Mouse (Mus musculus) hindbrain, embryonic 11.5 days (tissue): ENCODE data around the gene Myl12a. TPM values are rescaled to one million over a fixed set of nuclear protein-coding genes. Genes with fewer than 3 reads are reported as not detected.

Source experiments
- ATAC-seq: fragments of 200-750 bp; cut with Nextera tagmentation; 2 replicates; pipeline ENCODE4 v1.8.0; 2017; ENCODE audit warnings: mild to moderate bottlenecking, moderate TSS enrichment, moderate library complexity; ENCODE audit not compliant: low FRiP score
- DNase-seq: peaks from one replicate; pipeline ENCODE4 v3.0.0-alpha.2; 2015; ENCODE audit warnings: low spot score
- H3K27ac ChIP-seq: fragments of 300-500 bp; sonication (generic); 2 replicates; pipeline ENCODE4 v1.5.1; 2014; ENCODE audit warnings: mild to moderate bottlenecking, low read depth, low read length
- H3K27me3 ChIP-seq: fragments of 300-500 bp; sonication (generic); 2 replicates; pipeline ENCODE4 v1.6.1; 2014; ENCODE audit warnings: mild to moderate bottlenecking, low read length, moderate library complexity, mixed read lengths; ENCODE audit not compliant: control insufficient read depth, insufficient read depth
- H3K36me3 ChIP-seq: fragments of 300-500 bp; sonication (generic); 2 replicates; pipeline ENCODE4 v1.6.1; 2014; ENCODE audit warnings: mild to moderate bottlenecking, low read length, moderate library complexity, mixed read lengths; ENCODE audit not compliant: control insufficient read depth, insufficient read depth
- H3K4me1 ChIP-seq: fragments of 300-500 bp; sonication (generic); replicated peaks from 2 replicates; pipeline ENCODE4 v1.6.1; 2014; ENCODE audit warnings: low read length, mixed read lengths; ENCODE audit not compliant: control insufficient read depth, insufficient read depth
- H3K4me2 ChIP-seq: fragments of 300-500 bp; sonication (generic); replicated peaks from 2 replicates; pipeline ENCODE4 v1.6.1; 2014; ENCODE audit warnings: mild to moderate bottlenecking, low read depth, low read length
- H3K4me3 ChIP-seq: fragments of 300-500 bp; sonication (generic); 2 replicates; pipeline ENCODE4 v1.5.1; 2014; ENCODE audit warnings: low read depth, low read length
- H3K9ac ChIP-seq: fragments of 300-500 bp; sonication (generic); 2 replicates; pipeline ENCODE4 v1.6.1; 2014; ENCODE audit warnings: low read depth, low read length
- H3K9me3 ChIP-seq: fragments of 300-500 bp; sonication (generic); 2 replicates; pipeline ENCODE4 v1.6.1; 2016; ENCODE audit warnings: low read length; ENCODE audit not compliant: control insufficient read depth
- WGBS: fragments of 180-500 bp; shearing (Covaris S2); extraction: QIAGEN DNeasy Blood & Tissue Kit; methylation state at CpG from one replicate; pipeline ENCODE4 v1.1.7; 2014; 5-methylcytosine and 5-hydroxymethylcytosine counted together
- polyA plus RNA-seq: library from polyadenylated mRNA; unstranded; fragments of >200 nt; fragmentation: Nextera tagmentation; extraction: Ambion mirVana; gene quantifications from 2 replicates; pipeline ENCODE4 v1.2.1, GENCODE M21; 2014

Myl12a gene
- polyA plus RNA-seq, 1 experiment from 2014 or later, result 472 TPM

DNA sequence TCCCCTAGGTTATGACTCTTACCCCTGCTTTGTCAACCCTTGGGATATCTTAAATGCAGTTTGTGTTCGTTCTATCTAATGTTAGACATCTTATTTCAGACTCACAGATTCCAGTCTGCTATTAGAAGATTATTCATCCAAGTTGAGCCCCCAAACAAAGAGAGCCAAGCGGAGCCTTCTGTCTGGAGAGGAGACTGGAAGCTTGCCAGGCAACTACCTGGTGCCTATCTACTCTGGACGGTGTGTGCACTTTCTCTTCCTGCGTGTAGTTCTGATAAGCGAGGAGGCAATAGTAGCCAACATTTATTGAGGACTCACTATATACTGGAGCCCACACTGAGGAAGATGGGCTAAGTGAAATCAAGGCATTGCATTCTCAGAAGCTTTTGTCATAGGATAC, 31.8 kb upstream of the Myl12a start:
- no peak for DNase-seq
- ATAC-seq, result no peak
- WGBS, result 87% methylated on average over 5 of the region's 5 CpGs
- Histone ChIP-seq H3K4me2 (no peak overlapping the region), H3K9ac (no peak overlapping the region), H3K4me3 (no peak overlapping the region), H3K36me3 (no peaks in the 10 kb centered on the region), H3K27me3 (no peaks in the 10 kb centered on the region), H3K4me1 (no peaks in the 10 kb centered on the region), H3K27ac (no peak overlapping the region), H3K9me3 (no peaks in the 10 kb centered on the region)

DNA sequence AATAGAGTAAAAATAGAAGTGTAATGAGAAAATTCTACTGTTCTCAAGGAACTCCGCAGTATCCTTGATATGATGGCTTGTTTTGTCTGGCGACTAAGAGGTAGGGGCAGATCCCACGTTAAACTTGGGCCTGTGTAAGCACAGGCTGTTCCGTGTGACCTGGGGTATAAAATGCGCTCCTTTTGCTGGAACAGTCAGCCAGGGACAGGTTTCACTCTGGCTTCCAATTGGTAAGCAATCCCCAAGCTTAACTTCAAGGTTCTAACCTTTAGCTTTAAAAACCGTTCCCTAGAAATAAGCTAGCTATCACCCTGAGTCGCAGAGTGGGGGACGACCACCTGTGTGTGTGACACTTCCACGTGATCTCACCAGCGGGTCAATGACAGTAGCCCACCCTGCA, 30.0 kb upstream of the Myl12a start:
- WGBS, result 86% methylated on average over 10 of the region's 10 CpGs
- no peak overlapping the region for H3K9ac ChIP-seq
- no peaks in the 10 kb centered on the region for H3K4me1 ChIP-seq
- ATAC-seq (no peak), DNase-seq (no peak)
- no peaks in the 10 kb centered on the region for H3K9me3 ChIP-seq
- no peak overlapping the region for H3K4me2 ChIP-seq
- H3K36me3 ChIP-seq, result no peaks in the 10 kb centered on the region
- H3K27me3 ChIP-seq, result no peaks in the 10 kb centered on the region
- no peak overlapping the region for H3K4me3 ChIP-seq
- no peak overlapping the region for H3K27ac ChIP-seq

DNA sequence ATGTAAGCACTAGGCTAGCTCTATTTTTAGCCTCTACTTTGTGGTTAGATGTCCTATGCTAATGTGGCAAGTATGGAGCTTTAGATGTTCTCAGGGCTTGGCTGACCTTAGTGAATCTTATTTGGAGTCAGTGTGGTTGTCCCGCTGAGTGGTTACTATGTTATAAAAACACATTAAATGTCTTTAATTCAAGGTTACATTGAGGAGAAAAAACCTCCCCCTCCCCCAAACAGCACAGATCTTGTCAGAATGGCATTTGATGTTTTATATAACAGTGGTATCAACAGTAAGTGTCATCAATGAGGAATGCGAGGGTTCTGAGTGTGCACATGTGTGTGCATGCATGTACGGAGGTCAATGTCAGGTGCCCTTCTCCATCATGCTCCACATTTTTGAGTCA, 24.5 kb upstream of the Myl12a start:
- H3K4me3 ChIP-seq, result no peak overlapping the region
- WGBS, result 91% methylated on average over 3 of the region's 3 CpGs

DNA sequence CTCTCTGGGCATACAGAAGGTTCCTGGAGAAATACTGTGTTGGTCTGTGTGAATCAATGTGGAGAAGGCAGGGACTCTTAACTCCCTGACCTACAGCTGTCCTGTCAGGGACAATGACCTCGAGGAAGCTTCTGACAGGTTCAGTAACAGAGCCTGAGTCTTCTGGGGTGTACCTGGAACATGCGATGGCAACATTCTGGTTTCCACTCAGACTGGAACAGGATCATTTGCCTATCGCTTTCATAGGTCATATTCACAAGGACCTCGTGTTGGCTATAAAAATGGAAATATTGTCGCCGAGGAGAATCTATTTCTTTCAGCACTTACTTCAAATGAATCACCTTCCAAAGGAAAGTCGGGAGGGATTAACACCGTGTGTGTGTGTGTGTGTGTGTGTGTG, 23.2 kb upstream of the Myl12a start:
- Histone ChIP-seq H3K4me2 (no peak overlapping the region), H3K27ac (no peak overlapping the region), H3K4me1 (no peaks in the 10 kb centered on the region), H3K27me3 (no peaks in the 10 kb centered on the region), H3K36me3 (no peaks in the 10 kb centered on the region), H3K9ac (no peak overlapping the region), H3K4me3 (no peak overlapping the region), H3K9me3 (no peaks in the 10 kb centered on the region)
- 83% methylated on average over 8 of the region's 8 CpGs for WGBS
- ATAC-seq, result no peak
- no peak for DNase-seq

More for the DNA sequence above, 24.5 kb upstream of the Myl12a start:
- DNase-seq (no peak), ATAC-seq (no peak)
- no peak overlapping the region for H3K4me2 ChIP-seq
- H3K27me3 ChIP-seq, result no peaks in the 10 kb centered on the region
- no peaks in the 10 kb centered on the region for H3K36me3 ChIP-seq
- H3K4me1 ChIP-seq, result no peaks in the 10 kb centered on the region
- no peaks in the 10 kb centered on the region for H3K9me3 ChIP-seq
- H3K27ac ChIP-seq, result no peak overlapping the region
- no peak overlapping the region for H3K9ac ChIP-seq

DNA sequence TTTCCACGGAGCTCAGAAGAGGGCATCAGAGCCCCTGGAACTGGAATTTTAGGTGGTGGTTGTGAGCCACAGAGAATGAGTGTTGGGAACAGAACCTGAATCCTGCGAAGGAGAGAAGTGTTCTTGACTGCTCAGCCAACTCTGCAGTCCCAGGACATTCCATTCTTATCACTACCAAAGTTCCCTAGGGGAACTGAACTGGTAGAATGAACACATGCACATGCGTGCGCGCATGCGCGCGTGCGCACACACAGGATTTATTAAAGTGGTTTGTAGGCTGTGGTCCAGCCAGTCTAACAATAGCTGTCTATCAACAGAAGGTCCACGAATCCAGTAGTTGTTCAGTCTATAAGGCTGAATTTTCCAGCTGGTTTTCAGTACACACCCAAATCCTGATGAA, 21.4 kb upstream of the Myl12a start:
- no peaks in the 10 kb centered on the region for H3K27me3 ChIP-seq
- H3K27ac ChIP-seq, result no peak overlapping the region
- DNase-seq, result no peak
- ATAC-seq, result no peak
- H3K4me2 ChIP-seq, result no peak overlapping the region
- 92% methylated on average over 10 of the region's 10 CpGs for WGBS
- no peaks in the 10 kb centered on the region for H3K9me3 ChIP-seq
- H3K4me3 ChIP-seq, result no peak overlapping the region
- no peaks in the 10 kb centered on the region for H3K36me3 ChIP-seq
- H3K9ac ChIP-seq, result no peak overlapping the region
- no peaks in the 10 kb centered on the region for H3K4me1 ChIP-seq

DNA sequence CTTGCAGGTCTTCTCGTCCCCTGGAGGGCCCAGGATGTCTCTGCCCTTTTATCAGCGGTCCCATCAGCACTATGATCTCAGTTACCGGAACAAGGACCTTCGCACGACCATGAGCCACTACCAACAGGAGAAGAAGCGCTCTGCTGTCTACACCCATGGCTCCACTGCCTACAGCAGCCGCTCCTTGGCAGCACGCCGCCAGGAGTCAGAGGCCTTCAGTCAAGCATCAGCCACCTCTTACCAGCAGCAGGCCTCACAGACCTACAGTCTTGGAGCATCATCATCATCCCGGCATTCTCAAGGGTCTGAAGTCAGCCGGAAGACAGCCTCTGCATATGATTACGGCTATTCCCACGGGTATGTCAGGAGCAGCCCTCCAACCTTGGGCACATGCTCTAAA, 20.2 kb upstream of the Myl12a start:
- Histone ChIP-seq H3K4me3 (no peak overlapping the region), H3K27me3 (no peaks in the 10 kb centered on the region), H3K9me3 (no peaks in the 10 kb centered on the region), H3K36me3 (no peaks in the 10 kb centered on the region), H3K9ac (no peak overlapping the region), H3K27ac (no peak overlapping the region), H3K4me2 (no peak overlapping the region), H3K4me1 (no peaks in the 10 kb centered on the region)
- ATAC-seq (no peak), DNase-seq (no peak)
- WGBS, result 90% methylated on average over 13 of the region's 13 CpGs

DNA sequence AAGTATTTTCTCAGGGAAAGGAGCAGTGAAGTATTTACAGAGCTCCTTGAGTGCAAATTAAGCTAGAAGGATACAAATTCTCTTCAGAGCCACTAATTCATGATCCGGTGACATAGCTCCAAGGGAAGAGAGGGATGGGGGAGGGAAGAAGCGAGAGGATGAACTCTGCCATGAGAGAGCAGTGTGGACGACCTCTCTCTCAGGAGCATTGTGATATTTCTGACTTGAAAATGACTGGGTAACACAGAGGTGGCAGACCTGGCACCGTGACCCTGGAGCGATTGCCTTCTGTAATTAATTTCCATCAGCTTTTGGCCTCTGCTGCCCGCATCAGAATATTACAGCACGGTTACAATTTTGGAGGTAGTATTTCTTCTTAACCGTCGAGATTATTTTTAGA, 17.2 kb upstream of the Myl12a start:
- WGBS, result 63% methylated on average over 9 of the region's 9 CpGs

DNA sequence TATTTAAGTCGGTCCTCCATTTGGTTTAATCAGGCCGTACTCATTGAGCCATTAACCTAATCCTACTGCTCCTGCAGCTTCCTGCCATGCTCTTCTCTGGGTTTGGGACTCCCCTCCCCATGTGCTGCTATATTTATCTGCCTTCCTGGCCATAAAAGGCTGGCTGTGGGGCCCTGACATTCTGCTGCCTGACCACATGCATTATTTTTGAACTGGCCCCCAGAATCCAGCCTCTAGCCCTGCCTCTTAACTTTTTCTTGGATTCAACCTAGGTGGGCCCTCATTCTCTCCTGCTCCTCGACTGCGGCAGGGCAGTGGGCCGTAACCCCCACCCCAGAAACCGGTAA, 16.6 kb upstream of the Myl12a start:
- Histone ChIP-seq H3K9me3 (no peaks in the 10 kb centered on the region), H3K9ac (no peak overlapping the region), H3K36me3 (no peaks in the 10 kb centered on the region), H3K27ac (no peak overlapping the region), H3K4me3 (no peak overlapping the region), H3K4me1 (no peaks in the 10 kb centered on the region), H3K4me2 (no peak overlapping the region), H3K27me3 (no peaks in the 10 kb centered on the region)
- ATAC-seq, result no peak
- WGBS, result 44% methylated on average over 6 of the region's 6 CpGs
- DNase-seq, result no peak

More for the DNA sequence above, 17.2 kb upstream of the Myl12a start:
- no peaks in the 10 kb centered on the region for H3K4me1 ChIP-seq
- H3K9me3 ChIP-seq, result no peaks in the 10 kb centered on the region
- no peak overlapping the region for H3K4me3 ChIP-seq
- no peaks in the 10 kb centered on the region for H3K27me3 ChIP-seq
- no peak overlapping the region for H3K9ac ChIP-seq
- ATAC-seq (no peak), DNase-seq (no peak)
- no peak overlapping the region for H3K4me2 ChIP-seq
- H3K36me3 ChIP-seq, result no peaks in the 10 kb centered on the region
- no peak overlapping the region for H3K27ac ChIP-seq

DNA sequence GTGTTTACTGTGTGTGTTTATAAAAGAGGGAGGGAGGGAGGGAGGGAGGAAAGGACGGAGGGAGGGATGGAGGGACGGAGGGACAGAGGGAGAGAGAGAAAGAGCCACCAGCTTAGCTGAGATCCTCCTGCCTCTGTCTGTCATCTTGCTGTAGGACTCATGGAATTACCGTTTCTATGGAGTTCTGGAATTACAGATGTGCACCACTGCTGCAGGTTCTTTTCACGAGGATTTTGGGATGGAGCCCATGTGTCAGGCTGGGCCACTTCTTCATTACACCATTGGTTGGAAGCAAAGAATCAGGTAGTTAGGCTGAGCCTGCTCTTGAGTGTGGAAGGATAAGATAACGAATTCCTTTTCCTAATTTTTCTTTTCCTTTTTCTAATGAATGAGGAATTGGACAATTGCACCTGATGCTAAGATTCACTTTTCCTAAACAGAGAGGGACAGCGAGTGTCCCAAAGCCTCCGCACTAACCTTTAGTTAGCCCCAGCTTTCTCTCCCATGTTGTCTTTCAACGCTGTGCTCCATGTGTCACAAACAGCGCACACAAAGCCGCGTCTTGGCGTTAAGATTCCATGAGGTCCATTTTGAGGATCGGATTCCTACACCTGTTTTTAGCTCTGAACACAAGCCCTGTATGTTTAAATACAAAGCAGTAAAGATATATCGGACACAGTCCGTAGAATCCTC, 16.1 kb upstream of the Myl12a start:
- Histone ChIP-seq H3K4me3 (no peak overlapping the region), H3K9me3 (no peaks in the 10 kb centered on the region), H3K27ac (no peak overlapping the region), H3K27me3 (no peaks in the 10 kb centered on the region), H3K4me2 (no peak overlapping the region), H3K36me3 (no peaks in the 10 kb centered on the region), H3K9ac (no peak overlapping the region), H3K4me1 (no peaks in the 10 kb centered on the region)
- ATAC-seq (no peak), DNase-seq (no peak)
- 83% methylated on average over 14 of the region's 15 CpGs for WGBS
